Mouse (Mus musculus) cerebellum, adult 2 months (tissue): ENCODE measurements around the gene Ifi44. TPM values are rescaled to one million over a fixed set of nuclear protein-coding genes. Genes with fewer than 3 reads are reported as not detected.

Experiments
- DNase-seq, 2 experiments: peaks; one replicate each; pipeline ENCODE4 v3.0.0; 2021
- H3K27ac ChIP-seq: fragments of 200-500 bp; 2 replicates; pipeline ENCODE4 v1.5.1; 2012; ENCODE audit warnings: low read length, control low read depth, inconsistent platforms; ENCODE audit not compliant: insufficient read depth
- H3K27me3 ChIP-seq: fragments of 200-500 bp; 2 replicates; pipeline ENCODE4 v1.6.1; 2012; ENCODE audit warnings: inconsistent platforms, mild to moderate bottlenecking, low read length, moderate library complexity; ENCODE audit not compliant: control insufficient read depth, insufficient read depth
- H3K4me1 ChIP-seq: fragments of 200-500 bp; 2 replicates; pipeline ENCODE4 v1.6.1; 2011; ENCODE audit warnings: low read length; ENCODE audit not compliant: control insufficient read depth, insufficient read depth
- H3K4me3 ChIP-seq: fragments of 200-500 bp; replicated peaks from 2 replicates; pipeline ENCODE3; 2011; ENCODE audit warnings: mild to moderate bottlenecking, low read depth, low read length, control low read depth; ENCODE audit not compliant: insufficient read depth
- CTCF ChIP-seq: fragments of 200-500 bp; IDR thresholded peaks from 2 replicates; pipeline ENCODE4 v1.5.1; 2011; ENCODE audit warnings: low read depth, mild to moderate bottlenecking, control low read depth, low read length, moderate library complexity, borderline replicate concordance; ENCODE audit not compliant: insufficient read depth
- POLR2A ChIP-seq: fragments of 200-500 bp; IDR thresholded peaks from 2 replicates; pipeline ENCODE4 v1.6.1; 2011; ENCODE audit warnings: low read length, control low read depth, borderline replicate concordance; ENCODE audit not compliant: insufficient read depth
- WGBS: fragments of 180-500 bp; shearing (Covaris S2); methylation state at CpG from one replicate; pipeline ENCODE4 v1.1.7; 2018; 5-methylcytosine and 5-hydroxymethylcytosine counted together
- polyA plus RNA-seq: library from polyadenylated mRNA; depleted of rRNA; stranded (reverse); fragments of >200 nt; gene quantifications from 2 replicates; pipeline ENCODE4 v1.2.3, GENCODE M21; 2012; rRNA removed

Gene Ifi44
- polyA plus RNA-seq, 1 experiment, result 0.90 TPM

DNA sequence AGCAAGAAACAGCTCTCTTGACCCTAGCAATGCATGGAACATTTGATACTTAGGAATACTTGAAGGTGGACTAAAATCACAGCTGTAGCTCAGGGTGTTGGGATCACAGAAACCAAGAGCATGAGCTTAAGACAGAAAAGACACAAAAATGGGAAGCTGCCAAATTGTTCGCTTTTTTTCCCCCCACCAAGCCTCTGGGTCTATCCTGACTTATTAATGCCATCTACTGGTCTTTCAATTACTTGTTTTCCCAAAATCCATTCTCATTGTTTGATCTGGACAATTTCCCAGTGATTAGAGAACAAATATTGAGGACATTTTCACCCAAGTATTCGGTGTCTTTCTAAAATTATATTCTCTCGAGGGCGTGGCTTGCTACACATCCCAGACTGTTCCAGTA, 42.4 kb downstream of the Ifi44 start:
- Histone ChIP-seq H3K27me3 (no peaks in the 10 kb centered on the region), H3K4me3 (no peak overlapping the region), H3K4me1 (no peaks in the 10 kb centered on the region), H3K27ac (no peak overlapping the region)
- WGBS, result 78% methylated on average over 4 of the region's 4 CpGs
- TF ChIP-seq CTCF, result no peak
- TF ChIP-seq POLR2A, result no peak
- DNase-seq, result no peak

Other genes with a start within 250 kb of the Ifi44 start
- not detected in 2 replicates for gene Ifi44l, start 12.9 kb upstream of the Ifi44 start, polyA plus RNA-seq
- 0.26 and 0.38 TPM in 2 replicates for gene Ptgfr, start 87.7 kb upstream of the Ifi44 start, polyA plus RNA-seq